Mouse (Mus musculus) hindbrain, embryonic 14.5 days (tissue): ENCODE results near the gene Serpinb6b. TPM values are rescaled to one million over a fixed set of nuclear protein-coding genes. Genes with fewer than 3 reads are reported as not detected.

Experiments
- ATAC-seq: fragments of 200-750 bp; cut with Nextera tagmentation; 2 replicates; pipeline ENCODE4 v1.8.0; 2017; ENCODE audit warnings: moderate number of reproducible peaks, mild to moderate bottlenecking, moderate TSS enrichment, moderate library complexity; ENCODE audit not compliant: low FRiP score
- DNase-seq: peaks from one replicate; pipeline ENCODE4 v3.0.0-alpha.2; 2015; ENCODE audit warnings: low spot score
- H3K27ac ChIP-seq: fragments of 300-500 bp; sonication (generic); 2 replicates; pipeline ENCODE4 v1.5.1; 2014; ENCODE audit warnings: mild to moderate bottlenecking, moderate library complexity
- H3K27me3 ChIP-seq: fragments of 300-500 bp; sonication (generic); 2 replicates; pipeline ENCODE4 v1.6.1; 2014; ENCODE audit warnings: mild to moderate bottlenecking, low read length, mixed read lengths; ENCODE audit not compliant: control insufficient read depth, insufficient read depth
- H3K36me3 ChIP-seq: fragments of 300-500 bp; sonication (generic); replicated peaks from 2 replicates; pipeline ENCODE4 v1.6.1; 2014; ENCODE audit not compliant: control insufficient read depth, insufficient read depth
- H3K4me1 ChIP-seq: fragments of 300-500 bp; sonication (generic); replicated peaks from 2 replicates; pipeline ENCODE4 v1.6.1; 2014; ENCODE audit warnings: antibody characterized with exemption, low read length, mixed read lengths; ENCODE audit not compliant: control insufficient read depth, insufficient read depth
- H3K4me2 ChIP-seq: fragments of 300-500 bp; sonication (generic); replicated peaks from 2 replicates; pipeline ENCODE4 v1.6.1; 2014; ENCODE audit warnings: mild to moderate bottlenecking, moderate library complexity
- H3K4me3 ChIP-seq: fragments of 300-500 bp; sonication (generic); replicated peaks from 2 replicates; pipeline ENCODE4 v1.5.1; 2014; ENCODE audit warnings: mild to moderate bottlenecking, low read length
- H3K9ac ChIP-seq: fragments of 300-500 bp; sonication (generic); 2 replicates; pipeline ENCODE4 v1.6.1; 2014
- H3K9me3 ChIP-seq: fragments of 300-500 bp; sonication (generic); 2 replicates; pipeline ENCODE4 v1.6.1; 2016; ENCODE audit warnings: low read length; ENCODE audit not compliant: control insufficient read depth
- WGBS: fragments of 180-500 bp; shearing (Covaris S2); extraction: QIAGEN DNeasy Blood & Tissue Kit; methylation state at CpG from one replicate; pipeline ENCODE4 v1.1.7; 2014; 5-methylcytosine and 5-hydroxymethylcytosine counted together
- polyA plus RNA-seq: library from polyadenylated mRNA; unstranded; fragments of >200 nt; fragmentation: Nextera tagmentation; extraction: Ambion mirVana; gene quantifications from 2 replicates; pipeline ENCODE4 v1.2.1, GENCODE M21; 2014

Gene Serpinb6b
- polyA plus RNA-seq, 1 experiment from 2014 or later = 2.8 TPM

- no peaks in the 10 kb centered on the region for H3K27me3 ChIP-seq
- ATAC-seq = no peak
- H3K27ac ChIP-seq = no peak overlapping the region
- no peak overlapping the region for H3K4me2 ChIP-seq
- H3K4me1 ChIP-seq = no peaks in the 10 kb centered on the region
- no peak overlapping the region for H3K4me3 ChIP-seq
- no peaks in the 10 kb centered on the region for H3K36me3 ChIP-seq
- H3K9me3 ChIP-seq = 0 out of 2 replicates have a peak, but pooled peaks cover 6% of the 10 kb centered on the region
- no peak overlapping the region for H3K9ac ChIP-seq
- 85% methylated on average over 1 of the region's 1 CpGs for WGBS
- no peak for DNase-seq
Observed at GRCm38 (mm10) chr13:33022371-33022770, 57.4 kb downstream of the Serpinb6b start.

DNA sequence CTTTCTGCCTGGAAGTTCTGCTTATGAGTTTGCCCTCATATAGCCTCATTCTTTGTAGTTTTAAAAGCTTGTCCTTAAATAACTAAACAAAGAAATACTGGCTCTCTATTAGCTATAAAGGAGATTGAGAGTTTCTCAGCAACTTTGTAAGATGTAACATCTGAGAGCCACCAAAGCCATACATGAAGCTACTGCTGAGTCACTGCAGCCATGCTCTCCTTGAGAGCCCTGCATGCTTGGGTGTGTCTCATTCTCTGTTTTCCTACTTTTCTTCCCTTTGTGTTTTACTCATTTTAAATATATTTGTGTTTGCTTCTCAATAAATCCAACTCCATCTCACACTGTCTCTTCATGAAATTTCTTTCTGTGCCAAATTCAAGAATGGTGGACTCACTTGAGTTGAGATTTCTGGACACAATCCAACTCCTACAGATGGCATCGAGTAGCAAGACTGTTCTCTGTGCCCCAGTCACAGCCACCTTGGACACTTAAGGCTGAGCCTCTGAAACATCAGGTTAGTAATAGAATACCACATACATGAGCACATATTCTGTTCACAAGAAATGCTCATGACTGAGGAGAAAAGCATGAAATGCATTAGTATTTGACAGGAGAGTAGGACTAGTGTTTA is 61.5 kb downstream of the Serpinb6b start:
- no peaks in the 10 kb centered on the region for H3K27me3 ChIP-seq
- no peak overlapping the region for H3K9ac ChIP-seq
- no peaks in the 10 kb centered on the region for H3K9me3 ChIP-seq
- H3K36me3 ChIP-seq = no peaks in the 10 kb centered on the region
- no peak overlapping the region for H3K27ac ChIP-seq
- no peaks in the 10 kb centered on the region for H3K4me1 ChIP-seq
- no peak overlapping the region for H3K4me2 ChIP-seq
- no peak for DNase-seq
- ATAC-seq = no peak
- no peak overlapping the region for H3K4me3 ChIP-seq
- WGBS = 67% methylated on average over 1 of the region's 1 CpGs

- H3K27ac ChIP-seq = no peak within 1 kb of the TSS
- ATAC-seq = no peak
- WGBS = 85% methylated on average over 2 of the region's 2 CpGs
Observed at GRCm38 (mm10) chr13:33027244-33027643, 62.2 kb downstream of the Serpinb6b start, which contains the start of gene Serpinb9b. TSS of gene Serpinb9b (plus strand) at chr13:33027416.

DNA sequence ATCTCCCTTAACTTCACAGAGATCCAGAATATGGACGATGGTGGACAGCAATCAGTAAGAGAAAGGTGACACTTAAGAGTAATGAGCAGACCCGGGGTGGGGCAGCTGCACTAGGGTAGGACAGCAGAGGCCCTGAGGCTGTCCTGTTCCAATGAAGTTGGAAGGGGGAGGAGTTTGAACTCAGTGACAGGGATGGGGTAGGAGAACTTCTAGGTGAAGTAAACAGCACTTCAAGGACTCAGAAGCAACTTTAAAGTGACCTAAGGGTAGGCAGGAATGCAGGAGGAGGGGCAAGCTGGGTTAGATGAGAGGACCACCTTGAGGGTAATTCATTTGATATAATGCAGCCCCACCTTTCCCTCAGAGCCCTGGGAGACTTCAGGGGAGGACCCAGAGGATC is 63.1 kb downstream of the Serpinb6b start:
- Histone ChIP-seq H3K4me3 (no peak overlapping the region), H3K9me3 (no peaks in the 10 kb centered on the region), H3K27ac (no peak overlapping the region), H3K9ac (no peak overlapping the region), H3K4me2 (no peak overlapping the region), H3K36me3 (no peaks in the 10 kb centered on the region), H3K27me3 (no peaks in the 10 kb centered on the region), H3K4me1 (no peaks in the 10 kb centered on the region)
- DNase-seq = no peak
- WGBS = 75% methylated on average over 2 of the region's 2 CpGs
- ATAC-seq = no peak

More at GRCm38 (mm10) chr13:33027244-33027643, 62.2 kb downstream of the Serpinb6b start, which contains the start of gene Serpinb9b:
- H3K4me1 ChIP-seq = no peaks in the 10 kb centered on the region
- H3K4me2 ChIP-seq = no peak within 1 kb of the TSS
- H3K27me3 ChIP-seq = no peaks in the 10 kb centered on the region
- H3K9ac ChIP-seq = no peak within 1 kb of the TSS
- DNase-seq = no peak
- H3K4me3 ChIP-seq = no peak within 1 kb of the TSS
- no peaks in the 10 kb centered on the region for H3K36me3 ChIP-seq
- H3K9me3 ChIP-seq = no peaks in the 10 kb centered on the region

GRCm38 (mm10) chr13:33028550-33028949 is 63.5 kb downstream of the Serpinb6b start:
- no peak for ATAC-seq
- H3K4me2 ChIP-seq = no peak overlapping the region
- no peaks in the 10 kb centered on the region for H3K9me3 ChIP-seq
- H3K4me1 ChIP-seq = no peaks in the 10 kb centered on the region
- no peak overlapping the region for H3K9ac ChIP-seq
- H3K27me3 ChIP-seq = no peaks in the 10 kb centered on the region
- 89% methylated on average over 2 of the region's 2 CpGs for WGBS
- no peak overlapping the region for H3K27ac ChIP-seq
- no peak for DNase-seq
- no peaks in the 10 kb centered on the region for H3K36me3 ChIP-seq
- no peak overlapping the region for H3K4me3 ChIP-seq

Other genes starting within 250 kb of the Serpinb6b start
- 0.24 and 0.35 TPM in 2 replicates for gene Mylk4, start 181.3 kb upstream of the Serpinb6b start, polyA plus RNA-seq
- gene Wrnip1, start 163.2 kb upstream of the Serpinb6b start, polyA plus RNA-seq = 29.9 and 34.6 TPM in 2 replicates
- gene D930007J09Rik, start 162.4 kb upstream of the Serpinb6b start, polyA plus RNA-seq = not detected in 2 replicates
- 2.5 and 2.6 TPM in 2 replicates for gene Serpinb1a, start 114.0 kb upstream of the Serpinb6b start, polyA plus RNA-seq
- gene Serpinb1c, start 67.0 kb upstream of the Serpinb6b start, polyA plus RNA-seq = not detected in 2 replicates
- gene Serpinb9, start 38.0 kb downstream of the Serpinb6b start, polyA plus RNA-seq = 2.0 and 2.7 TPM in 2 replicates
- 0.37 and 0.40 TPM in 2 replicates for gene Serpinb9b, start 62.2 kb downstream of the Serpinb6b start, polyA plus RNA-seq
- 32.7 and 32.8 TPM in 2 replicates for gene Serpinb1b, start 113.4 kb downstream of the Serpinb6b start, polyA plus RNA-seq
- gene Serpinb9c, start 194.5 kb downstream of the Serpinb6b start, polyA plus RNA-seq = not detected in 2 replicates
- not detected in 2 replicates for gene Serpinb9d, start 227.8 kb downstream of the Serpinb6b start, polyA plus RNA-seq